15 mouse cellular contexts compared by ENCODE assay signal in genomic region chr3:127818694-127819663, GRCm38 (mm10). TPM values are rescaled to one million over a fixed set of nuclear protein-coding genes. Genes with fewer than 3 reads are reported as not detected.
DNase-seq lines count a peak whose midpoint lies in the region; ATAC-seq lines count a peak whose summit lies in the region.
"Had no signal": no experiment of that assay in that cellular context is flagged by ENCODE, and none has a peak within 500 bp of the region (broad histone marks: within the 10 kb centered on the region; RNA-seq: fewer than 3 reads in every experiment).

No protein-coding gene starts in this region.

- no peaks in the 10 kb centered on the region for H3K4me1 ChIP-seq in intestine, embryonic 15.5 days (replicated peaks)
- H3K4me1 ChIP-seq: heart, embryonic 15.5 days had no signal

- H3K4me3 ChIP-seq in intestine, embryonic 15.5 days (replicated peaks), result no peak overlapping the region
- H3K4me3 ChIP-seq: forebrain, embryonic 10.5 days; heart, embryonic 15.5 days had no signal

- peaks cover 11% of the 10 kb centered on the region; the same call in 1 of the 2 replicates for H3K36me3 ChIP-seq in intestine, embryonic 15.5 days

- H3K9me3 ChIP-seq in intestine, embryonic 15.5 days, result no peaks in the 10 kb centered on the region
- H3K9me3 ChIP-seq: forebrain, embryonic 10.5 days; heart, embryonic 15.5 days had no signal

- ATAC-seq in intestine, embryonic 15.5 days, result peak; percentile 93
- ATAC-seq in megakaryocyte-erythroid progenitor cell, adult 5-6 weeks (replicated peaks; ENCODE audit: low FRiP score, low TSS enrichment, poor library complexity, severe bottlenecking), result 0 out of 2 replicates have a peak, but pooled peaks have one; percentile 22
- ATAC-seq: activated CD4-positive, CD25-positive, alpha-beta regulatory T cell, adult 4 months; hindbrain, embryonic 16.5 days had no signal

- WGBS in intestine, embryonic 15.5 days, result 58% methylated on average over 11 of the region's 11 CpGs

- peak; percentile 42 for DNase-seq in kidney, adult 11 months
- no peak for DNase-seq in kidney, adult 18-20 months
- peak; percentile 18 to 72 for DNase-seq in kidney, postnatal 25 days
- DNase-seq in layer of hippocampus, adult 9-11 months, result no peak
- no peak for DNase-seq in layer of hippocampus, postnatal 10 days (ENCODE audit: low spot score in 2 of 2)
- DNase-seq in B cell, adult 2 months, result no peak
- DNase-seq: cerebellum, adult 11-12 months; gastrocnemius, postnatal 36 days; right cerebral cortex, postnatal 25 days had no signal

- H3K4me2 ChIP-seq in intestine, embryonic 15.5 days (replicated peaks), result no peak overlapping the region
- H3K4me2 ChIP-seq: heart, embryonic 15.5 days had no signal

- no peak overlapping the region for H3K9ac ChIP-seq in intestine, embryonic 15.5 days
- H3K9ac ChIP-seq: heart, embryonic 15.5 days had no signal

- no peak overlapping the region for H3K27ac ChIP-seq in intestine, embryonic 15.5 days
- H3K27ac ChIP-seq: forebrain, embryonic 10.5 days; heart, embryonic 15.5 days had no signal

- H3K27me3 ChIP-seq in intestine, embryonic 15.5 days (replicated peaks), result no peaks in the 10 kb centered on the region
- H3K27me3 ChIP-seq: heart, embryonic 15.5 days had no signal

RNA-seq across cellular contexts. Expression of gene Ap1ar, which starts 18.3 kb away (rescaled TPM):
- polyA plus RNA-seq in intestine, embryonic 15.5 days (2015; fragmentation: Nextera tagmentation; extraction: Ambion mirVana), result 97.5 and 105 TPM in 2 replicates
- total RNA-seq in megakaryocyte-erythroid progenitor cell, adult 5-6 weeks (2014; fragmentation: Nextera tagmentation), result 93.2 and 102 TPM in 2 replicates
- total RNA-seq in megakaryocyte-erythroid progenitor cell, adult 5-6 weeks (2017), result 109 and 114 TPM in 2 replicates
- 10 to 100 TPM; 76.8 to 82.4 TPM for total RNA-seq in layer of hippocampus, postnatal 10 days (2021)

RNA-seq across cellular contexts. Expression of gene Tifa, which starts 29.4 kb away (rescaled TPM):
- 24.1 and 24.7 TPM in 2 replicates for polyA plus RNA-seq in intestine, embryonic 15.5 days (2015; fragmentation: Nextera tagmentation; extraction: Ambion mirVana)
- total RNA-seq in megakaryocyte-erythroid progenitor cell, adult 5-6 weeks (2014; fragmentation: Nextera tagmentation), result 34.5 and 36.0 TPM in 2 replicates
- total RNA-seq in megakaryocyte-erythroid progenitor cell, adult 5-6 weeks (2017), result 32.1 and 34.1 TPM in 2 replicates
- total RNA-seq in layer of hippocampus, postnatal 10 days (2021), result 1 to 10 TPM; 3.8 to 3.9 TPM

RNA-seq across cellular contexts. Expression of gene Alpk1, which starts 38.7 kb away (rescaled TPM):
- polyA plus RNA-seq in intestine, embryonic 15.5 days (2015; fragmentation: Nextera tagmentation; extraction: Ambion mirVana), result 2.1 and 2.5 TPM in 2 replicates
- total RNA-seq in megakaryocyte-erythroid progenitor cell, adult 5-6 weeks (2014; fragmentation: Nextera tagmentation), result 2.5 and 5.7 TPM in 2 replicates
- total RNA-seq in megakaryocyte-erythroid progenitor cell, adult 5-6 weeks (2017), result 3.7 and 6.8 TPM in 2 replicates
- 1 to 10 TPM; 7.9 to 9.2 TPM for total RNA-seq in layer of hippocampus, postnatal 10 days (2021)

Comparison
In these comparisons a context has a peak if more than half of its experiments do, and no peak if none do; other contexts are left out.
1. DNase-seq: peak in kidney, adult 11 months (single experiment) and kidney, postnatal 25 days (2 of 2); none in kidney, adult 18-20 months (single experiment), layer of hippocampus, adult 9-11 months (single experiment), layer of hippocampus, postnatal 10 days (0 of 2) and B cell, adult 2 months (0 of 2).
2. RNA of gene Tifa, which starts 29.4 kb away (total RNA-seq): 32.1 to 36.0 TPM in megakaryocyte-erythroid progenitor cell, adult 5-6 weeks; 3.8 to 3.9 TPM in layer of hippocampus, postnatal 10 days; every median in the first group is over 4 times any median in the second.